Mouse (Mus musculus) MEL (cell line): Measurements from ENCODE around the gene Irf1. TPM values are rescaled to one million over a fixed set of nuclear protein-coding genes. Genes with fewer than 3 reads are reported as not detected.

Source experiments
- DNase-seq: peaks from one replicate; pipeline ENCODE4 v3.0.0; 2011; ENCODE audit warnings: low read depth, low spot score
- H3K27ac ChIP-seq: 2 replicates; pipeline ENCODE4 v1.5.1; 2012; ENCODE audit warnings: low read depth, mild to moderate bottlenecking, control low read depth, low read length, moderate library complexity; ENCODE audit not compliant: control insufficient read depth
- H3K27me3 ChIP-seq, 2 experiments: fragments of 150-350 bp in 1 of 2; sonication (generic) in 1 of 2; 2 replicates each; pipeline ENCODE4 v1.6.1; 2012; ENCODE audit warnings: low read length in 2 of 2, mild to moderate bottlenecking in 2 of 2, improper control_type of control experiment in 1 of 2, moderate library complexity in 1 of 2; ENCODE audit not compliant: insufficient read depth in 2 of 2, control insufficient read depth in 1 of 2
- H3K36me3 ChIP-seq, 2 experiments: 2 replicates each; pipeline ENCODE4 v1.6.1; 2012 to 2014; ENCODE audit warnings: low read length in 2 of 2, improper control_type of control experiment in 1 of 2, inconsistent platforms in 1 of 2, mild to moderate bottlenecking in 1 of 2; ENCODE audit not compliant: insufficient read depth in 2 of 2, control insufficient read depth in 1 of 2
- H3K4me1 ChIP-seq, 2 experiments: fragments of 150-350 bp in 1 of 2; sonication (generic) in 1 of 2; 2 replicates each; pipeline ENCODE4 v1.6.1; 2012; ENCODE audit warnings: low read length in 2 of 2, improper control_type of control experiment in 1 of 2, mild to moderate bottlenecking in 1 of 2; ENCODE audit not compliant: insufficient read depth in 2 of 2, control insufficient read depth in 1 of 2
- H3K4me3 ChIP-seq, 2 experiments: fragments of 150-350 bp in 1 of 2; sonication (generic) in 1 of 2; 2 replicates each; pipeline ENCODE4 v1.5.1; 2012; ENCODE audit warnings: low read depth in 2 of 2, low read length in 2 of 2, mild to moderate bottlenecking in 2 of 2, moderate library complexity in 2 of 2, control low read depth in 1 of 2, improper control_type of control experiment in 1 of 2; ENCODE audit not compliant: control insufficient read depth in 1 of 2, insufficient read depth in 1 of 2
- H3K79me2 ChIP-seq: 2 replicates; pipeline ENCODE4 v1.6.1; 2012; ENCODE audit warnings: mild to moderate bottlenecking, low read length, moderate library complexity; ENCODE audit not compliant: control insufficient read depth, poor library complexity, insufficient read depth
- H3K9ac ChIP-seq: 2 replicates; pipeline ENCODE4 v1.6.1; 2012; ENCODE audit warnings: low read depth, mild to moderate bottlenecking, control low read depth, low read length, moderate library complexity; ENCODE audit not compliant: control insufficient read depth, poor library complexity, severe bottlenecking
- H3K9me3 ChIP-seq: fragments of 150-350 bp; sonication (generic); replicated peaks from 2 replicates; pipeline ENCODE4 v1.6.1; 2012; ENCODE audit warnings: mild to moderate bottlenecking, low read length, improper control_type of control experiment, moderate library complexity; ENCODE audit not compliant: insufficient read depth
- BHLHE40 ChIP-seq: IDR thresholded peaks from 2 replicates; pipeline ENCODE4 v1.6.1; 2012; ENCODE audit warnings: low read depth, mild to moderate bottlenecking, inconsistent platforms, low read length, improper control_type of control experiment, borderline replicate concordance
- CHD2 ChIP-seq: IDR thresholded peaks from 2 replicates; pipeline ENCODE4 v1.6.1; 2011; ENCODE audit warnings: low read length, improper control_type of control experiment
- CTCF ChIP-seq, 3 experiments: IDR thresholded peaks in 2 of 3; conservative IDR thresholded peaks in 1 of 3; 2 replicates each; pipeline ENCODE4 v1.5.1; 2011 to 2012; ENCODE audit warnings: low read length in 3 of 3, low read depth in 2 of 3, mild to moderate bottlenecking in 2 of 3, improper control_type of control experiment in 1 of 3, inconsistent platforms in 1 of 3, mixed read lengths in 1 of 3, moderate library complexity in 1 of 3; ENCODE audit not compliant: control insufficient read depth in 1 of 3, insufficient read depth in 1 of 3, poor library complexity in 1 of 3, severe bottlenecking in 1 of 3
- ELF1 ChIP-seq: IDR thresholded peaks from 2 replicates; pipeline ENCODE4 v1.6.1; 2014; ENCODE audit warnings: low read depth, mild to moderate bottlenecking, inconsistent platforms, low read length, improper control_type of control experiment, moderate library complexity
- EP300 ChIP-seq, 2 experiments: IDR thresholded peaks; 2 replicates each; pipeline ENCODE4 v1.6.1; 2011; ENCODE audit warnings: improper control_type of control experiment in 2 of 2, low read length in 2 of 2, low read depth in 1 of 2, mild to moderate bottlenecking in 1 of 2
- ETS1 ChIP-seq: IDR thresholded peaks from 2 replicates; pipeline ENCODE4 v1.6.1; 2012; ENCODE audit warnings: low read depth, mild to moderate bottlenecking, inconsistent platforms, low read length, improper control_type of control experiment, moderate library complexity
- GATA1 ChIP-seq: IDR thresholded peaks from 2 replicates; pipeline ENCODE4 v1.6.1; 2011; ENCODE audit warnings: low read depth, low read length, improper control_type of control experiment
- HCFC1 ChIP-seq: IDR thresholded peaks from 2 replicates; pipeline ENCODE4 v1.6.1; 2012; ENCODE audit warnings: low read depth, mild to moderate bottlenecking, inconsistent platforms, low read length, improper control_type of control experiment, moderate library complexity
- JUND ChIP-seq: IDR thresholded peaks from 2 replicates; pipeline ENCODE4 v1.6.1; 2011; ENCODE audit warnings: low read depth, mild to moderate bottlenecking, improper control_type of control experiment, low read length
- MAFK ChIP-seq: IDR thresholded peaks from 2 replicates; pipeline ENCODE4 v1.6.1; 2011; ENCODE audit warnings: low read depth, mild to moderate bottlenecking, low read length, improper control_type of control experiment, borderline replicate concordance
- MAX ChIP-seq: IDR thresholded peaks from 2 replicates; pipeline ENCODE4 v1.6.1; 2011; ENCODE audit warnings: low read length, improper control_type of control experiment
- MAZ ChIP-seq: IDR thresholded peaks from 2 replicates; pipeline ENCODE4 v1.6.1; 2012; ENCODE audit warnings: low read depth, mild to moderate bottlenecking, inconsistent platforms, low read length, improper control_type of control experiment
- MXI1 ChIP-seq: IDR thresholded peaks from 2 replicates; pipeline ENCODE4 v1.6.1; 2011; ENCODE audit warnings: mild to moderate bottlenecking, low read depth, low read length, improper control_type of control experiment
- MYB ChIP-seq: IDR thresholded peaks from 2 replicates; pipeline ENCODE4 v1.6.1; 2011; ENCODE audit warnings: mild to moderate bottlenecking, low read depth, low read length, improper control_type of control experiment
- MYC ChIP-seq: IDR thresholded peaks from 2 replicates; pipeline ENCODE4 v1.6.1; 2011; ENCODE audit warnings: low read depth, mild to moderate bottlenecking, low read length, improper control_type of control experiment, moderate library complexity
- NELFE ChIP-seq: IDR thresholded peaks from 2 replicates; pipeline ENCODE4 v1.6.1; 2011; ENCODE audit warnings: low read depth, low read length, improper control_type of control experiment
- NRF1 ChIP-seq: IDR thresholded peaks from 2 replicates; pipeline ENCODE4 v1.6.1; 2014; ENCODE audit warnings: low read depth, mild to moderate bottlenecking, inconsistent platforms, low read length, improper control_type of control experiment, moderate library complexity; ENCODE audit not compliant: poor library complexity, insufficient read depth, severe bottlenecking
- POLR2A ChIP-seq, 2 experiments: IDR thresholded peaks; 2 replicates each; pipeline ENCODE4 v1.6.1; 2011 to 2012; ENCODE audit warnings: low read length in 2 of 2, mild to moderate bottlenecking in 2 of 2, control low read depth in 1 of 2, improper control_type of control experiment in 1 of 2, low read depth in 1 of 2, moderate library complexity in 1 of 2; ENCODE audit not compliant: control insufficient read depth in 1 of 2, insufficient read depth in 1 of 2, poor library complexity in 1 of 2
- POLR2AphosphoS2 ChIP-seq: IDR thresholded peaks from 2 replicates; pipeline ENCODE4 v1.6.1; 2011; ENCODE audit warnings: low read length, improper control_type of control experiment
- POLR2AphosphoS5 ChIP-seq: IDR thresholded peaks from 2 replicates; pipeline ENCODE4 v1.6.1; 2012; ENCODE audit warnings: low read depth, borderline replicate concordance, mild to moderate bottlenecking, inconsistent platforms, low read length, moderate library complexity, mixed read lengths
- RAD21 ChIP-seq: IDR thresholded peaks from 2 replicates; pipeline ENCODE4 v1.6.1; 2011; ENCODE audit warnings: mild to moderate bottlenecking, low read depth, low read length, improper control_type of control experiment
- RCOR1 ChIP-seq: IDR thresholded peaks from 2 replicates; pipeline ENCODE4 v1.6.1; 2012; ENCODE audit warnings: low read depth, mild to moderate bottlenecking, inconsistent platforms, low read length, improper control_type of control experiment
- SMC3 ChIP-seq: IDR thresholded peaks from 2 replicates; pipeline ENCODE4 v1.6.1; 2011; ENCODE audit warnings: low read depth, low read length, improper control_type of control experiment
- TAL1 ChIP-seq: IDR thresholded peaks from 2 replicates; pipeline ENCODE4 v1.6.1; 2012; ENCODE audit warnings: mild to moderate bottlenecking, inconsistent platforms, low read length, moderate library complexity, mixed read lengths
- TBP ChIP-seq: IDR thresholded peaks from 2 replicates; pipeline ENCODE4 v1.8.0; 2011; ENCODE audit warnings: low read depth, low read length, improper control_type of control experiment
- TCF12 ChIP-seq: IDR thresholded peaks from 2 replicates; pipeline ENCODE4 v1.6.1; 2014; ENCODE audit warnings: low read depth, mild to moderate bottlenecking, inconsistent platforms, low read length, improper control_type of control experiment, moderate library complexity
- USF1 ChIP-seq: IDR thresholded peaks from 2 replicates; pipeline ENCODE4 v1.6.1; 2014; ENCODE audit warnings: low read depth, mild to moderate bottlenecking, inconsistent platforms, low read length, improper control_type of control experiment, moderate library complexity
- ZC3H11A ChIP-seq: IDR thresholded peaks from 2 replicates; pipeline ENCODE4 v1.6.1; 2012; ENCODE audit warnings: low read depth, mild to moderate bottlenecking, inconsistent platforms, low read length, improper control_type of control experiment
- ZKSCAN1 ChIP-seq: IDR thresholded peaks from 2 replicates; pipeline ENCODE4 v1.6.1; 2012; ENCODE audit warnings: low read depth, mild to moderate bottlenecking, inconsistent platforms, low read length, improper control_type of control experiment, moderate library complexity
- ZNF384 ChIP-seq: IDR thresholded peaks from 2 replicates; pipeline ENCODE4 v1.6.1; 2012; ENCODE audit warnings: low read depth, mild to moderate bottlenecking, inconsistent platforms, low read length, improper control_type of control experiment
- polyA plus RNA-seq, 2 experiments: library from polyadenylated mRNA; stranded (reverse) in 1 of 2; unstranded in 1 of 2; fragments of >175 nt in 1 of 2; fragments of >200 nt in 1 of 2; gene quantifications; 2 replicates each; pipeline versions ENCODE4 v1.2.1 to v1.2.4; 2012; ENCODE audit warnings: low replicate concordance in 2 of 2, low read depth in 1 of 2; ENCODE audit not compliant: insufficient read length in 2 of 2, insufficient read depth in 1 of 2, missing spikeins in 1 of 2
- total RNA-seq: library from RNA; depleted of rRNA; stranded (reverse); fragments of 300-350 nt; gene quantifications from 2 replicates; pipeline ENCODE4 v1.2.3, GENCODE M21; 2012

The Irf1 gene
- total and polyA plus RNA-seq, 3 experiments: 0.73 to 1.9 TPM; not detected in 1

- TF ChIP-seq POLR2AphosphoS2 (no peak), NELFE (peak; percentile 20; the same call in 1 of the 2 replicates), MYC (peak; percentile 81), USF1 (no peak), NRF1 (no peak), ELF1 (no peak), ETS1 (peak; percentile 39; the same call in 1 of the 2 replicates), MXI1 (peak; percentile 85), CHD2 (no peak), ZC3H11A (peak; percentile 44; the same call in 1 of the 2 replicates), EP300 (IDR thresholded peaks at IDR 0.05; ENCODE audit: low read depth in 1 of 2, low read length in 2 of 2) (peak in 1 of 2 experiments; percentile 41; a peak in 2 of 4 replicates), BHLHE40 (no peak), ZKSCAN1 (no peak)
These were observed 34.0 kb upstream of the Irf1 start (continued) for GRCm38 (mm10) chr11:53735682-53736245.

DNA sequence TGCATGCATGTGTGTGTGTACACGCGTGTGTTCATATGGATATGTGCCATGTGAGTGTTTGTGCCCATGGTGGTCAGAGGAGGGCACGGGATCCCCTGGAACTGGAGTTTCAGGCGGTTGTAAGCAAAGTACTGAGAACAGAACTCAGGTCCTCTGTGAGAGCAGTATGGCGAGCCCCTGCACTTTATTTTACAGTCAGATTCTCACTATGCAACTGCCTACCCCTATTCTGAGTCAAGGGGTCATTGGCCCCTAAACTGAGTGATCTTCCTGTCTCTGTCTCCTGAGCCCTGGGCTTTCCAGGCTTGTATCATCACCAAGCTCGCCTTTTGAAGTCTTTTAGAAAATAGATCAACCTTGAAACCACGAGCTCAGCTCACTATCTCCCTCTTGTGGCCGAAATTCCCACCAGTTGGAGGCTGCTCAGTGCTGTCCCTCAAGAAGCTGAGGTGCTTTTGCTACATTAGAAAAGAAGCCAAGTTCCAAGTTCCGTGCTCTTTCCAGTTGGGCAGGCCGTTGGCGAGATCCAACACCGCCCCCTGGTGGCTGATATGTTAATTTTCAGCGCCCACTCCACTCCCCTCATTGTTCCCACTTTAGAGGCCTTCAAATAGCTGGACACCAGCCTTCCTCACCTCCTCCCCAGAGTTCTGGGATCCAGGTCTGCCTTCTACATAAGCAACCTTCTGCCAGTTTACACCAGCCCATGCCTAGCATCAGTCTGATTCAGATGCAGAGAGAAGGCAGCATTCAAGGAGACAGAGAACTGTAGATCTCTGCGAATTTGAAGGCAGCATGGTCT is 32.8 kb upstream of the Irf1 start:
- H3K4me1 ChIP-seq: peaks cover 2 to 23% of the 10 kb centered on the region in 2 experiments
- H3K27ac ChIP-seq: peak overlapping the region; percentile 25; the same call in 1 of the 2 replicates
- peak; percentile 99 for DNase-seq
- TF ChIP-seq POLR2A (IDR thresholded peaks at IDR 0.05; ENCODE audit: control insufficient read depth in 1 of 2, insufficient read depth in 1 of 2, low read depth in 1 of 2, low read length in 2 of 2, poor library complexity in 1 of 2): no peak
- TF ChIP-seq HCFC1: peak; percentile 56; the same call in 1 of the 2 replicates
- TF ChIP-seq BHLHE40: no peak; the same call in 1 of the 2 replicates
- TF ChIP-seq JUND: peak; percentile 17; the same call in 1 of the 2 replicates
- TF ChIP-seq TAL1: no peak
- no peak for TF ChIP-seq MAFK
- peak; percentile 78 to 98 (median 88) for TF ChIP-seq CTCF (IDR thresholded peaks at IDR 0.05 in 2 of 3, conservative IDR thresholded peaks at IDR 0.05 in 1 of 3; ENCODE audit: control insufficient read depth in 1 of 3, insufficient read depth in 1 of 3, low read depth in 2 of 3, low read length in 3 of 3, poor library complexity in 1 of 3, severe bottlenecking in 1 of 3)
- peak; percentile 92 for TF ChIP-seq RAD21
- TF ChIP-seq MYB: no peak
- TF ChIP-seq SMC3: peak; percentile 99
- no peak; the same call in 1 of the 2 replicates for TF ChIP-seq NRF1
- TF ChIP-seq USF1: no peak; the same call in 1 of the 2 replicates
- TF ChIP-seq ZNF384: 0 out of 2 replicates have a peak, but pooled peaks have one; percentile 38
- TF ChIP-seq POLR2AphosphoS2: no peak
- TF ChIP-seq MXI1: peak; percentile 84
- TF ChIP-seq NELFE: no peak
- TF ChIP-seq POLR2AphosphoS5: no peak
- TF ChIP-seq ELF1: peak; percentile 67
- peak; percentile 86 for TF ChIP-seq MAX
- TF ChIP-seq ZC3H11A: peak; percentile 88
- 0 out of 2 replicates have a peak, but pooled peaks have one; percentile 46 for TF ChIP-seq ETS1
- peak; percentile 57 for TF ChIP-seq RCOR1
- TF ChIP-seq TCF12: 0 out of 2 replicates have a peak, but pooled peaks have one; percentile 39
- no peak for TF ChIP-seq GATA1
- TF ChIP-seq MAZ: no peak; the same call in 1 of the 2 replicates
- no peak; the same call in 1 of the 2 replicates for TF ChIP-seq ZKSCAN1
- peak; percentile 66 for TF ChIP-seq TBP

More for the DNA sequence above, 32.8 kb upstream of the Irf1 start:
- H3K36me3 ChIP-seq: peaks cover 0 to 26% of the 10 kb centered on the region in 2 experiments; a peak in 2 of 4 replicates
- peak overlapping the region; percentile 64 for H3K9ac ChIP-seq
- peaks cover 0 to 11% of the 10 kb centered on the region in 2 experiments; a peak in 2 of 4 replicates for H3K27me3 ChIP-seq
- no peaks in the 10 kb centered on the region; the same call in 1 of the 2 replicates for H3K79me2 ChIP-seq
- peak overlapping the region; percentile 14 to 19; a peak in 3 of 4 replicates for H3K4me3 ChIP-seq
- no peaks in the 10 kb centered on the region for H3K9me3 ChIP-seq
